Mouse (Mus musculus): ENCODE results near the gene Riox1.
"Not testable (repeated sequence)": the region's sequence is repeated elsewhere in the genome, so short reads cannot be mapped to it uniquely, and the experiment has no call there.

Riox1 gene

GRCm38 (mm10) chr12:83950493-83950839 is at the start of gene Riox1:
TSS of gene Riox1 (plus strand) at chr12:83950608.
- peak; percentile 72 to 79 for DNase-seq (ENCODE audit: low spot score in 2 of 2)

- no peak for DNase-seq (ENCODE audit: low spot score in 2 of 2)
These were observed 40.0 kb upstream of the Riox1 start for GRCm38 (mm10) chr12:83910451-83910850.

GRCm38 (mm10) chr12:83914202-83914740 is 36.1 kb upstream of the Riox1 start:
- DNase-seq (ENCODE audit: low spot score in 2 of 2): no peak

GRCm38 (mm10) chr12:83914797-83915196 is 35.6 kb upstream of the Riox1 start:
- DNase-seq (ENCODE audit: low spot score in 2 of 2): no peak

- DNase-seq (ENCODE audit: low spot score in 2 of 2): no peak
These were observed 33.5 kb upstream of the Riox1 start for GRCm38 (mm10) chr12:83916884-83917283.

- DNase-seq (ENCODE audit: low spot score in 2 of 2): peak in 1 of 2 experiments; percentile 48
These were observed 29.5 kb upstream of the Riox1 start for GRCm38 (mm10) chr12:83920721-83921441.

- DNase-seq (ENCODE audit: low spot score in 2 of 2): peak; percentile 98 to 99
These were observed 28.6 kb upstream of the Riox1 start, which contains the start of gene Numb for GRCm38 (mm10) chr12:83921535-83922381. TSS of gene Numb (minus strand) at chr12:83921934.

GRCm38 (mm10) chr12:83922724-83923485 is 27.5 kb upstream of the Riox1 start:
- no peak for DNase-seq (ENCODE audit: low spot score in 2 of 2)

- no peak for DNase-seq (ENCODE audit: low spot score in 2 of 2)
These were observed 26.9 kb upstream of the Riox1 start for GRCm38 (mm10) chr12:83923486-83923859.

GRCm38 (mm10) chr12:83924332-83924731 is 26.1 kb upstream of the Riox1 start:
- DNase-seq (ENCODE audit: low spot score in 2 of 2): no peak

- no peak for DNase-seq (ENCODE audit: low spot score in 2 of 2)
These were observed 25.2 kb upstream of the Riox1 start for GRCm38 (mm10) chr12:83925160-83925703.

GRCm38 (mm10) chr12:83926061-83926460 is 24.3 kb upstream of the Riox1 start:
- no peak for DNase-seq (ENCODE audit: low spot score in 2 of 2)

- DNase-seq (ENCODE audit: low spot score in 2 of 2): no peak
These were observed 22.7 kb upstream of the Riox1 start for GRCm38 (mm10) chr12:83927747-83928146.

GRCm38 (mm10) chr12:83929186-83929804 is 21.1 kb upstream of the Riox1 start:
- DNase-seq (ENCODE audit: low spot score in 2 of 2): no peak

- DNase-seq (ENCODE audit: low spot score in 2 of 2): no peak
These were observed 12.8 kb upstream of the Riox1 start for GRCm38 (mm10) chr12:83937600-83937999.

- DNase-seq (ENCODE audit: low spot score in 2 of 2): not testable (repeated sequence)
These were observed 11.8 kb upstream of the Riox1 start for GRCm38 (mm10) chr12:83938592-83938991.

GRCm38 (mm10) chr12:83939332-83939731 is 11.1 kb upstream of the Riox1 start:
- no peak for DNase-seq (ENCODE audit: low spot score in 2 of 2)

- no peak for DNase-seq (ENCODE audit: low spot score in 2 of 2)
These were observed 10.4 kb upstream of the Riox1 start for GRCm38 (mm10) chr12:83940031-83940430.

- no peak for DNase-seq (ENCODE audit: low spot score in 2 of 2)
These were observed 8.5 kb upstream of the Riox1 start for GRCm38 (mm10) chr12:83941938-83942337.

GRCm38 (mm10) chr12:83947260-83947811 is 3.1 kb upstream of the Riox1 start:
- DNase-seq (ENCODE audit: low spot score in 2 of 2): no peak

- no peak for DNase-seq (ENCODE audit: low spot score in 2 of 2)
These were observed 1.4 kb upstream of the Riox1 start for GRCm38 (mm10) chr12:83949043-83949442.
